11 mouse cellular contexts compared by ENCODE assay signal in the genomic region with DNA sequence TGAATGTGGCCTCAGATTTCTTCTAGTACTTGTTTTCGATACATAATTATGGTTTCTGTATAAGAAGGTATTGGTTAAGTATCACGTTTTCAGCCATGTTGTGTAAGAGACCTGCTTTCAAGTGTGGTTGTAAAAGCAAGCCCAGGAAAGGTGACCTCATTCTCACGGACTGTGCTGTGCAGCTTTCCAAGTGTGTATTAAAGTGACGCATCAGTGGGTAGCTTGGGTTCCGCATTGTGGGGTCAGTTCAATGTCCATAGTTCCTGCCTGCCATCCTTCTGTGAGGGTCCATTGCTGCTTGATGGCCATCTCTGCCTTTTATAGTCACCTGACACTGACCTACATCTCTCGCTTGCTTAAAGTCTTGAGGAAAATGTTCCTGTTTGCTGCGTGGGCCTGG. TPM values are rescaled to one million over a fixed set of nuclear protein-coding genes. Genes with fewer than 3 reads are reported as not detected.
"Had no signal": no experiment of that assay in that cellular context is flagged by ENCODE, and none has a peak within 500 bp of the region (broad histone marks: within the 10 kb centered on the region; RNA-seq: fewer than 3 reads in every experiment).

No protein-coding gene starts in this region.

- DNase-seq: layer of hippocampus, postnatal 36 days; left cerebral cortex, postnatal 4 days; lung, embryonic 14.5 days; right cerebral cortex, adult 18-20 months; right cerebral cortex, postnatal 14 days; right cerebral cortex, postnatal 4 days; thymus, adult 2 months; thymus, postnatal 14 days; thymus, postnatal 4 days had no signal

RNA-seq across cellular contexts. Expression of a gene that starts 10.9 kb away (rescaled TPM):
- total RNA-seq: hindbrain, postnatal 0 days; megakaryocyte, adult 5-6 weeks had no signal
